Mouse (Mus musculus) skeletal muscle tissue, adult 2 months (tissue): Measurements from ENCODE around the gene Itpr2.

Experiments used
- DNase-seq: peaks from one replicate; pipeline ENCODE4 v3.0.0-alpha.2; 2012; ENCODE audit warnings: low read depth, low spot score

The Itpr2 gene

GRCm38 (mm10) chr6:146167207-146167606 is 334.8 kb downstream of the Itpr2 start:
- no peak for DNase-seq

- no peak for DNase-seq
Measured at GRCm38 (mm10) chr6:146159641-146160040, 342.4 kb downstream of the Itpr2 start.

GRCm38 (mm10) chr6:146158717-146159116 is 343.3 kb downstream of the Itpr2 start:
- DNase-seq = no peak

- DNase-seq = no peak
Measured at GRCm38 (mm10) chr6:146157983-146158535, 344.0 kb downstream of the Itpr2 start.

- no peak for DNase-seq
Measured at GRCm38 (mm10) chr6:146157099-146157498, 344.9 kb downstream of the Itpr2 start.

- no peak for DNase-seq
Measured at GRCm38 (mm10) chr6:146156536-146156935, 345.5 kb downstream of the Itpr2 start.

DNA sequence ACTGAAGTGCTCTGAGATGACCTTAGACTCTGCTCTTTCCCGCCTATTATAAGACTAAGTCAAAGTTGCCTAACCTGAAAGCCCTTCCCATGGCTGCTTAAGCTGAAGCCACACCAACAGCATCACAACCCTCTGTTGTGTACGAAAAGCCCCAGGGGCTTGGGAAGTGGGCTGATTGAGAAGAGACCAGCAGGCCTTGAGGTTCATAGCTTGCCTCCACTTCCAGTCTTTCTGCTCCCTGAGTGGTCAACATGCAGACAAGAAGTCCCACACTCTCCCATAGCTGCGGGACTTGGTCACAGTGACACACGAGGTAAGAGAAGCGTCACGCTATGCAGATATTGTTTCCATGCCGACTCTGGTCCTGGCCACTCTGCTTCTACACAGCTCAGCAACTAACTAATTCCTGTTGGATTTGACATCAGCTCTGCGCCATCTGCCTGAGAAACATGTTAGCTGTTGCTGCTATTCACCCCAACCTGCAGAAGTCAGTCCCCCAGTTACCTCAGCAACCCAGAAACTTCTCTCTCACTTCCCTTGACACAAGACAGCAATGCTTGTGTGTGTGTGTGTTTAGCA is 346.8 kb downstream of the Itpr2 start:
- DNase-seq = no peak

- no peak for DNase-seq
Measured at GRCm38 (mm10) chr6:146152843-146153242, 349.2 kb downstream of the Itpr2 start.

DNA sequence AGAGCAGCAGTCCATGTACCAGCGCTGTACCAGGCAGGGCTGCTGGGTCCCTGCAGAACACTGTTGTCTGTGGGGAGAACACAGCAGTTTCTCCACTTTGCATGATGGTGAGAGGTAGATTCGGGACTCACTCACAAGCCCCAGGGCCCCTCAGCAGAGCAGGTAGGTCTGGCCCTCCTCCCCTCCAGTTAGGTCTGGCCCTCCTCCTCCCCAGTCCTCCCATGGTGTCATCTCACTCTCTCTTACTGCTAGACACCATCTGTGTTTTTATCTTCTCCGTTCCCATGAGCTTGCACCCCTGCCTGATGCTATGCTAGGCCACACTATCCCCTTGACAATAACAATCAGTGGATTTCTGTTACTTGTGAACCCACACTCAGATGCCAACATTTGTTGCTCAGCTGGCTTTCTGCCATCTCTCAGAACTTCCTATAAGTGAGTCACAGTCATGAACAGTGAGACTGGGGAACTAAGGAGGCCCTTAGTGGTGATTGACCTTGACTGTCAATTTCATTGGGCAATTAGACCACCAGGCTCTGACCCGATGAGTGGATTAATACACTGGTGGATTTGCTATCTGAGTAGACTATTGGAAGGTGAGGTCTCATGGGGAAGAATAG is 360.9 kb downstream of the Itpr2 start:
- DNase-seq = no peak

DNA sequence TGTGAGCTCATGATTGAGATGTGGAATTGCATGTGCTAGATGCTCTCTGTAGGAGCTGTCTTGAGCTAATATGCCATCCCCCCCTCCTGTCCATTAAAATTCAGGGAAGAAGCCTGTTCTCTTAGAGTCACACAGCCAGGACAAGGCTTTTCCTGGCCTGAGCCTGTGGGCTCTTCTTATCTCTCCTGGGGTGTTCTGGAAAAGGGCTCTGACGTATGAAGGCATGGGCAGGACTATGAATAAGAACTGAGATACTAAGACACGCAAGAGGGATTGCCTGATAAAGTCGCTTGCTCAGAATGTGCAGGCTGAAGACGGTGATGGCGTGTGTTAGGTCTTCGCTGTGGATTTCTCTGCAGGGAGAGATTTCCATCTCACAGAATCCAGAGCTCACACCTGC is 361.9 kb downstream of the Itpr2 start:
- no peak for DNase-seq

DNA sequence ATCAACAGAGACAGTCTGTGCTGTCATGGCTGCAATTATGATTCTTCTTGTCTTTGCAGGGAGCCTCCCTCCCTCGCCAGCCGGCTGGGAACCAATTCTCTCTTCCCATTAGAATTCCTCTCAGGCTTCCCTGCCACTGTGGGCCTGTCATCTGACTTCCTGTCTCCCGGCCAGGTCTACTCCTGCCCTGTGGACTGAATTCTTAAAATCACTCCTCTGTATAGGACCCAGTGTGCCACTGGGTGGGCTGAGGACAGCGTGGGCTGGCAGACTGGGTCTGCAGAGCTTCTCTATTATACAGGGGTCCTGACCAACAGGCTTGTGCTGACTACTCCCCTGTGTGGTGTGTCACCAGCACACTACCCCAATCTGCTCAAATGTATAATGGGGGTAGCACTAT is 365.4 kb downstream of the Itpr2 start:
- DNase-seq = no peak

- DNase-seq = no peak
Measured at GRCm38 (mm10) chr6:146136244-146136643, 365.8 kb downstream of the Itpr2 start.

GRCm38 (mm10) chr6:146135291-146135690 is 366.7 kb downstream of the Itpr2 start:
- DNase-seq = no peak

GRCm38 (mm10) chr6:146133921-146134320 is 368.1 kb downstream of the Itpr2 start:
- no peak for DNase-seq

DNA sequence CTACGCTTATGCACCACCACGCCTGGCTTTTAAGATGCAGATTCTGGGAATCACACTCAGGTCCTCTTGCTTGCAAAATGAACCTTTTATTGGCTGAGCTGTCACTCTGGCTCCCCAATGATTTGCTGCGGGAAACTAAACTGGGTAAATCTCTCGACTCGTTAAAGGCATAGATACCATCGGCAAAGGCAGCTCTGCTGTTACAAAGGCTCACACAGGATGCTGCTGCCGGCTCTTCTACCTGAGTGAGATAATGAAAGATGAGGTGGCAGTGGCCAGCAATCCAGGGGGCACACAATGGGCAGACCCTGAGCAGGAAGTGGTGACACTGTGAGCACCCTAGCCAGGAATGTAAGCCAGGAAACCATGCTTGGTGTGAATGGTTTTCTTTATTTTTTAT is 373.0 kb downstream of the Itpr2 start:
- no peak for DNase-seq

GRCm38 (mm10) chr6:146126823-146127681 is 375.0 kb downstream of the Itpr2 start:
- DNase-seq = peak; percentile 75

DNA sequence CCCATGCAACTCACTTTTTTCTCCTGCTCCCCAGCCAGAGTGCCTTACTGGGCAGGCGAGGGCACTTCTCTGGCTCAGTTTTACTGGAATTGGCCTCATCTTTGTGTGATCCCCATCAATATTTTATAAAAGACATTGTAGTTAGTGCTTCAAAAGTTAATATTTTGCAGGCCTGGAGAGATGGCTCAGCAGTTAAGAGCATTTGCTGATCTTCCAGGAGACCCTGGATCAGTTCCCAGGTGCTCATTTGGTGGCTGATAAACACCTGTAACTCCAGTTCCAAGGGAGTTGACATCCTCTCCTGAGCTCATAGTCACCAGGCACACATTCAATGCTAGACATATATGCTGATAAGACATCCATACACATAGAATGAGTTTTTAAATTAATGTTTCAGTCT is 376.4 kb downstream of the Itpr2 start:
- DNase-seq = no peak

DNA sequence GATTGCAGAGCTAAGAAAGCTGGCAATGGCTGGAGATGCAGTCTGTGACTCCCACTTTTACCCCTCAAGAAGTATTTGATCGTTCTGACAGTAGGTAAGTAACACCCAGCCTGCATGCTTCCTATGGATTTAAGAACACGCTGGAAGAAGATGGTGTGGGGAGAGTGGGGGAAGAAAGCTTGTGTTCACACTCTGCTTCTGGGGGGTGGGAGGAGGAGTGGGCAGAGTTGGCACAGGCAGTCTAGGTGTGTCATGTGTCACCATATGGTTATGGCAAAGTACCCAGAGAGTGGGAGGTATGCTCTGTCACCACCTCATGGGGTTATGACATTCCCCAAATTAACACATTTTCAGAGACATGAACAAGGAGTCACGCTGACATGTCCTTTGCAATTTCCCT is 377.5 kb downstream of the Itpr2 start:
- no peak for DNase-seq

GRCm38 (mm10) chr6:146123656-146124055 is 378.4 kb downstream of the Itpr2 start:
- DNase-seq = no peak

DNA sequence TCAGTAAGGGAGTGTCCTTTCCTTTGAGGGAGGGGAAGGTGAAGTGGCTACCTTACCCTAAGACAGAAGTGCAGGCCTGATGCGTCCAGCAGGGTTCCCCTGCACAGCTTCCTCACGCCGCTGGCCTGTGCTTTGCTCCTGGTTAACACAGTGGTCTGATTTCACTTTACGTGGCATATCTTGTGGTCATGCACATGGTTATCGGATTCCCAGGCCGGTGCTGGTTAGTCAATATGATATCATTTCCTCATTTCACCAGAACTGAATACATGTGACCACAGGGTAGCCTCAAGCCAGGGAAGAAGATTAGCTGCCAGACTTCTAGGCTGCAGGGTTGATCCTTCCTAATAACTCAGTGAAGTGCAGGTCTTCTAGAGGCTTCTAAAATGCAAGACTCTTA is 381.9 kb downstream of the Itpr2 start:
- peak; percentile 27 for DNase-seq

DNA sequence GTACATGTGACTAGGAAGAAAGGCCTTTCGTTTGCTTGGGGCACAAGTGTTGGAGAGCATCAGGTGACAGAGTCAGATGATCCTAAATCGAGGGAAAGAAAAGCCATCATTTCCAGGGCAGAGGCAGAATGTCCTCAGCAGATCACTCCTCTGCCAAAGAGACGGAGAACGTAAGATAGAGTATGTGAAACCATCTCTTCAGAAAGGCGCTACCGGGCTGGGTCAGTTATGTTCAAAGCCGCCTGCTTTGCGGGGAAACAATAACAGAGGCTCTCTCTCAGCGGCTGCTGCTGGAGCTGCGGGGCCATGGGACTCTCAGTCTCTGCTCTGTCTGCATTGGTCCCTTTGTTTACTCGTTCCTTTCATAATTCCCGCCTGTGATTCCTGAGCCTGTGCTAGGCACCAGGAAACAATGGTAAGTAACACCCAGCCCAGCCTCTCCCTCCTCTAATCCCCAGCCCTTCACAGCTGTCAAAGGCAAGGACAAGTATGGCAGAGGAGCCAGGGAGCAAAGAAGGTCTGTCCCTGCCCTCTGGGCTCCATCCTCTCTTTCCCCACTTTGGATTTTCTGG is 387.2 kb downstream of the Itpr2 start:
- no peak for DNase-seq

GRCm38 (mm10) chr6:146114071-146114470 is 388.0 kb downstream of the Itpr2 start:
- DNase-seq = no peak
